Mouse (Mus musculus): ENCODE results near the gene Tceanc. TPM values are rescaled to one million over a fixed set of nuclear protein-coding genes. Genes with fewer than 3 reads are reported as not detected.

Gene Tceanc
- polyA plus RNA-seq, 1 experiment = 3.5 TPM

GRCm38 (mm10) chrX:166520782-166521181 is 2.4 kb upstream of the Tceanc start:
- no peak for DNase-seq (ENCODE audit: low read depth)
- TF ChIP-seq POLR2A (IDR thresholded peaks at IDR 0.05; ENCODE audit: borderline replicate concordance, extremely low read depth, insufficient read depth, insufficient read length, poor library complexity, severe bottlenecking) = no peak
- no peak for TF ChIP-seq CTCF (IDR thresholded peaks at IDR 0.05; ENCODE audit: borderline replicate concordance, extremely low read depth, insufficient read depth, insufficient read length)

- no peak for DNase-seq (ENCODE audit: low read depth)
- TF ChIP-seq CTCF (IDR thresholded peaks at IDR 0.05; ENCODE audit: borderline replicate concordance, extremely low read depth, insufficient read depth, insufficient read length) (no peak), POLR2A (IDR thresholded peaks at IDR 0.05; ENCODE audit: borderline replicate concordance, extremely low read depth, insufficient read depth, insufficient read length, poor library complexity, severe bottlenecking) (no peak)
Observed at GRCm38 (mm10) chrX:166516631-166517030, 1.7 kb downstream of the Tceanc start.

GRCm38 (mm10) chrX:166515923-166516322 is 2.4 kb downstream of the Tceanc start:
- TF ChIP-seq POLR2A (IDR thresholded peaks at IDR 0.05; ENCODE audit: borderline replicate concordance, extremely low read depth, insufficient read depth, insufficient read length, poor library complexity, severe bottlenecking) (no peak), CTCF (IDR thresholded peaks at IDR 0.05; ENCODE audit: borderline replicate concordance, extremely low read depth, insufficient read depth, insufficient read length) (no peak)
- no peak for DNase-seq (ENCODE audit: low read depth)

- DNase-seq (ENCODE audit: low read depth) = peak; percentile 35
Observed at GRCm38 (mm10) chrX:166514035-166514434, 4.3 kb downstream of the Tceanc start.

GRCm38 (mm10) chrX:166512071-166512470 is 6.3 kb downstream of the Tceanc start:
- DNase-seq (ENCODE audit: low read depth) = no peak
- TF ChIP-seq CTCF (IDR thresholded peaks at IDR 0.05; ENCODE audit: borderline replicate concordance, extremely low read depth, insufficient read depth, insufficient read length) (no peak), POLR2A (IDR thresholded peaks at IDR 0.05; ENCODE audit: borderline replicate concordance, extremely low read depth, insufficient read depth, insufficient read length, poor library complexity, severe bottlenecking) (no peak)

GRCm38 (mm10) chrX:166511107-166511506 is 7.3 kb downstream of the Tceanc start:
- TF ChIP-seq POLR2A (IDR thresholded peaks at IDR 0.05; ENCODE audit: borderline replicate concordance, extremely low read depth, insufficient read depth, insufficient read length, poor library complexity, severe bottlenecking) (no peak), CTCF (IDR thresholded peaks at IDR 0.05; ENCODE audit: borderline replicate concordance, extremely low read depth, insufficient read depth, insufficient read length) (no peak)
- DNase-seq (ENCODE audit: low read depth) = no peak

- peak; percentile 98 for DNase-seq (ENCODE audit: low read depth)
Observed at GRCm38 (mm10) chrX:166509761-166510738, 8.3 kb downstream of the Tceanc start.

GRCm38 (mm10) chrX:166504421-166504820 is 13.9 kb downstream of the Tceanc start:
- DNase-seq (ENCODE audit: low read depth) = no peak
- TF ChIP-seq CTCF (IDR thresholded peaks at IDR 0.05; ENCODE audit: borderline replicate concordance, extremely low read depth, insufficient read depth, insufficient read length) (no peak), POLR2A (IDR thresholded peaks at IDR 0.05; ENCODE audit: borderline replicate concordance, extremely low read depth, insufficient read depth, insufficient read length, poor library complexity, severe bottlenecking) (no peak)

More at GRCm38 (mm10) chrX:166509761-166510738, 8.3 kb downstream of the Tceanc start:
- TF ChIP-seq POLR2A (IDR thresholded peaks at IDR 0.05; ENCODE audit: borderline replicate concordance, extremely low read depth, insufficient read depth, insufficient read length, poor library complexity, severe bottlenecking) = peak; percentile 83
- no peak for TF ChIP-seq CTCF (IDR thresholded peaks at IDR 0.05; ENCODE audit: borderline replicate concordance, extremely low read depth, insufficient read depth, insufficient read length)

- TF ChIP-seq CTCF (IDR thresholded peaks at IDR 0.05; ENCODE audit: borderline replicate concordance, extremely low read depth, insufficient read depth, insufficient read length) = no peak
- DNase-seq (ENCODE audit: low read depth) = no peak
Observed at GRCm38 (mm10) chrX:166499496-166500190, 18.7 kb downstream of the Tceanc start.

- no peak for TF ChIP-seq POLR2A (IDR thresholded peaks at IDR 0.05; ENCODE audit: borderline replicate concordance, extremely low read depth, insufficient read depth, insufficient read length, poor library complexity, severe bottlenecking)
- TF ChIP-seq CTCF (IDR thresholded peaks at IDR 0.05; ENCODE audit: borderline replicate concordance, extremely low read depth, insufficient read depth, insufficient read length) = no peak
- peak; percentile 55 for DNase-seq (ENCODE audit: low read depth)
Observed at GRCm38 (mm10) chrX:166497771-166498170, 20.6 kb downstream of the Tceanc start.

- DNase-seq (ENCODE audit: low read depth) = no peak
- TF ChIP-seq CTCF (IDR thresholded peaks at IDR 0.05; ENCODE audit: borderline replicate concordance, extremely low read depth, insufficient read depth, insufficient read length) (no peak), POLR2A (IDR thresholded peaks at IDR 0.05; ENCODE audit: borderline replicate concordance, extremely low read depth, insufficient read depth, insufficient read length, poor library complexity, severe bottlenecking) (no peak)
Observed at GRCm38 (mm10) chrX:166495052-166495451, 23.3 kb downstream of the Tceanc start.
